Mouse (Mus musculus): ENCODE measurements around the gene Mrps16.

The Mrps16 gene

GRCm38 (mm10) chr14:20393205-20393913 lies at the start of gene Mrps16:
Mrps16 (minus strand) TSS chr14:20393634.
- DNase-seq = peak; percentile 96

DNA sequence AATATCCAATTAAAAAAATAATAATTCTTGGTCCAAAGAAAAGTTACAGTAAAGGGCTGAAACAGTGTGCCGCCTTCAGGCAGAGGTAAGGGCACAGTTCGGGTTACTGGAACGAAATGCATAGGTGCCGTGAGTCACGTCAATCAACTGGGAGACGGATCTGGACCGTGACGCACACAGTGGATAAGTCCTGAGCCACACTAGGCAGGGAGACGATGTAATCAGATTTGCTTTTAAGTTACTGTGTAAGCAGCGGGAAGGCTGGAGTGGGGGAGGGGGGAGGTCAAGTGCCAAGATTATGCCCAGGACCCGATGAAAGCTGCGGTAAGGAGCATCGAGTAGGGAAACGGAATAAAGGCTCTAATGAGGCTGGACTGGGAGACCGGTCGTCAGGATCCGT lies 48.8 kb upstream of the Mrps16 start:
- no peak for DNase-seq

GRCm38 (mm10) chr14:20436976-20437375 lies 43.5 kb upstream of the Mrps16 start:
- no peak for DNase-seq

- no peak for DNase-seq
Measured at GRCm38 (mm10) chr14:20432420-20432819, 39.0 kb upstream of the Mrps16 start.

GRCm38 (mm10) chr14:20431726-20432125 lies 38.3 kb upstream of the Mrps16 start:
- DNase-seq = no peak

DNA sequence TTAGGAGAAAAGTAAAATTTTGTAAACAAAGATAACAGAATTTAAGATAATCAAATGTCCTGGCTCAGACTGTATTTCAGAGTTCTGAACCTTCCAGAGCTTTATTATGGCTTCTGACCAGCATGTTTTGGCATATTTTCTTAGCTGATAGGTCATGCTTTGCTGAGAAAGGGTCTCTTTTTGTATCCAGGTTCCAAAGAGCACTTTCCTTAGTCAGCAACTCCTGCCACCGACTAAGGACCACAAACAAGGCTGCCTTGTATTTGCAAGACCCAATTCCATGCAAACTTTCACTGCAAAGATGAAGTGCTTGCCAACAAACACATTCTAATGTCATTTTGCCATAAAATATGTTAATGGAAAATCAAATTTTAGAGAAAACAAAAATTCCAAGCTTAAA lies 36.4 kb upstream of the Mrps16 start:
- no peak for DNase-seq

GRCm38 (mm10) chr14:20428593-20428992 lies 35.2 kb upstream of the Mrps16 start:
- no peak for DNase-seq

DNA sequence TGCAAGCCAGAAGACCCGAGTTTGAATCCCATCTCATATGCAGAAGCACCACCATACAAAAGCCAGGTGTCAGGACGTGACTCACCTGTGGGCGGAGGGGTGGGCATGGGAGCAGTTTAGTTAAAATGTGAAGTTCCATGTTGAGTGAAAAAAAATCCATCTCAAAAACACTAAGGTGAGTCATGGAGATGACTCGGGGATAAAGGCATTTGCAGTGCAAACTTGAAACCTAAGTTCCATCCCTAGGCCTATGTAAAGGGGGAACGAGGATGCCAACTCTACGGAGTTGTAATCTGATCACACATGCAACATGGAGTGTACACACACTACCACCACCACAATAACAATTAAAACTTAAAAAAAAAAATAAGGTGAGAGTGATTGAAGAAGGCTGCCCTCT lies 29.6 kb upstream of the Mrps16 start:
- no peak for DNase-seq

- DNase-seq = no peak
Measured at GRCm38 (mm10) chr14:20422257-20422656, 28.8 kb upstream of the Mrps16 start.

- no peak for DNase-seq
Measured at GRCm38 (mm10) chr14:20400071-20400470, 6.6 kb upstream of the Mrps16 start.

GRCm38 (mm10) chr14:20398864-20399263 lies 5.4 kb upstream of the Mrps16 start:
- DNase-seq = no peak

DNA sequence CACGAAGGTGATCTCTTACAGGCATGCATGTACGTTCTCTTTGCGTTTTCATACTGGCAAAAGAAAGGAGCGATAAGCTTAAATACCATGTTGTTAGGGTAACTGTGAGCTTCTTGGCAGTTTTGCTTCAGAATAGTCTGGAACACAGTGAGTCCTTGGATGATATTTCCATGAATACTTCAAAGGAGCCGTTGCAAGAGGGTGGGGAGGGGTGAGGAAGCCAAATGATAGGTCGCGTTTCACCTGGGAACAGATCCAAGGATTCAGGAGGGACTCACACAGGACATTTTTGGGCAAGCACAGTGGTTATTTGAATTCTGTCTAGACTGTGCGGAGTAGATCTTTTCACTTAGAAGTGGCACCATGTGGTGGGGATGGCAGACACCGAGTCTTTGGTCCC lies 3.8 kb upstream of the Mrps16 start:
- no peak for DNase-seq

DNA sequence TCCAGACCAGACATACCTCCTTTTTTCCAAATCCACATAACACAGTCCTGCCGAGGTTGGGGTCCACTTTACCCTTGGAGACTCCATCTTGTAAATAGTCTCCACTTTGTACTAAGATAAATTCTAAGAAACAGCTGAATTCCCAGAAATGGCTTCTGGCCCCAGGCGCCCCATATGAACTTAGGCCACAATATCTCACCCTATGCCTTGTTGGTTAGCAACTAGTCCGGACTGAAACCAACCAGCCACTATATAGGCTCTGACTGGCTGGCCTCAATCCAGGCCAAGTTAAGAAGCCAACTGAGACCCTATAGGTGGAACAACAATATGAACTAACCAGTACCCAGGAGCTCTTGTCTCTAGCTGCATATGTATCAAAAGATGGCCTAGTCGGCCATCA lies 1.1 kb downstream of the Mrps16 start:
- no peak for DNase-seq

- no peak for DNase-seq
Measured at GRCm38 (mm10) chr14:20389446-20390079, 3.9 kb downstream of the Mrps16 start.

DNA sequence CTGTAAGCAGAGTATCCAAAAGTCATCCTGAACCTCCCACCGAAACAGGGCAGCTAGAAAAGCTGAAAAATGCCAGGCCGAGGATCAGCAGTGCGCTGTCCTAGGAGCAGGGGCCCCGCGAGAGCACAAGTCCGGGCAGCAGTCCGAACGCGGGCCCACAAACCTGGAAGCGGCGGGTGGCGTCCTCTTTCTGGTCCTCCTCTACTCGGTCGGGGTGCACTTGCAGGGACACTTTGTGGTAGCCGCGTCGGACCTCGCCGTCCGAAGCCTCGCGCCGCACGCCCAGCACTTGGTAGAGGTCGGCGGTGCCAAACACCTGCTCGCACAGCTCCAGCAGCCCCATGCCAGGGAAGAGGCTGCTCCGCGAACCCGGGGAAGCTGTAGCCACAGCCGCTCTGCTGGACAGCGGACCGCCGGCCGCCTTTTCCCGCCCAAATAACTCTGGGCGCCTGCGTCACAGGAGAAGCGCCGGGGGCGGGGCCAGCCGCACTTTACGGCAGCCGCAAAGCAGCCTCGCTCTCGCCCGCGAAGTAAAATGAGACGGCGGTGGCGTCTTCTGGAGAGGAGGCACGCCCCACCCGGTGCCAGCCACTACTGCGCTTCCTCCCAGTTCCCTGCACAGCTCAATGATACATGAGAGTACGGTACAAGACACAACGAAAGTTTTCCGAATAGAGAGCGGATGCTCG lies 4.8 kb downstream of the Mrps16 start, which contains the start of gene Dnajc9:
TSS of gene Dnajc9 (minus strand) at position 470 of the 689 bp plus-strand sequence.
- DNase-seq = peak; percentile 92

- DNase-seq = no peak
Measured at GRCm38 (mm10) chr14:20379753-20380430, 13.5 kb downstream of the Mrps16 start.

- DNase-seq = no peak
Measured at GRCm38 (mm10) chr14:20379087-20379640, 14.3 kb downstream of the Mrps16 start.

DNA sequence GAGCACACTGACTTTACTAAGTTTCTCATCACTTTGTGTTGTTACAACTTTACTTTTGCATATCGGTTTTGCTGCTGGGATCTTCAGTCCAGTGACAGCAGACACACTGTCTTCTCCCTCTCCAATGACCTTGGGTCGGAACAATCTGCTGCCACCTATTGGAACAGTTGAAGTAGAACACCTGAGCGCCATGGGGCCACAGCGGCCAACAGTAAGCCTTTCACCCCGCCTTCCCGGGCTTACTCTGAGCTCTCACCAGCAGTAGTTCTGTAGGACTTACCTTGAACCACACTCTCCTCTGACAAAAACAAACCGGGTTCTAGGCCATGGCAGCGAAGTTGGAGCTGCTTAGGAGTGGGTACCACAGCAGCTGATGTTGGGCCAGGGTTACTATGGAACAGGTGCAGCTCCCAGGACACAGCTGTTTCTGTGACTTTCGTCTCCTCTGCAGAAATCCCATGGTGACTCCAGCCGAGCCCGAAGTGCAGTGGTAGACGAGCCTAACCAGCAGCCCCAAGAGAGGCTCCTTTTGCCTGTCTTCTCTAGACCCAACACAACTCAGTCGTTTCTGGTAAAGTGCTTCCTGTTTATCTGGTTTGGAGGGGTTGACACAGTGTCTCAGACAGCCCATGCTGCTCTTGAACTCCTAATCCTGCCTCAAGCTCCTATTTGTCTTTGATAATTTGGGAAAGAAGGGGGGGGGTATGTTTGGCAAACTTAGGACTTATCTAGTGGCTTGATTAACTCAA lies 14.9 kb downstream of the Mrps16 start:
- peak; percentile 59 for DNase-seq

DNA sequence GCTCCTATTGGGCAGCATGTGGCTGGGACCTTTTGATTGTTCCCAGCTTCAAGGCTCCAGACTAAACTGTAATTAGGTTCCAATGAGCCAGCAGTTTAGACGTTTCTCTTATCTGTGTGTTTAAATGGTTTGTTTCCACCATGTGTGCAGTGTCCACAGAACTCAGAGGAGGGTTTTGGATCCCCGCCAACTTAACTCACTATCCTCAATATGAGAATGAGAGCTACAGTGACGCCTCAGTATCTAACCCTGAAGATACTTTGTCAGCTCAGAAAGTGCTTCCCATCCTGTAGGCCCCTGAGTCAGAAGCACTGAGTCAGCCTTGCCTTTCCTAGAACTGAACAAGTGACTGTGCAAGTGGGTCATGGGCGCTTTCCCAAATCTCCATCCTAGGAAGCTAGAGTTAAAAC lies 16.3 kb downstream of the Mrps16 start:
- DNase-seq = no peak

- DNase-seq = no peak
Measured at GRCm38 (mm10) chr14:20371854-20372253, 21.6 kb downstream of the Mrps16 start.

DNA sequence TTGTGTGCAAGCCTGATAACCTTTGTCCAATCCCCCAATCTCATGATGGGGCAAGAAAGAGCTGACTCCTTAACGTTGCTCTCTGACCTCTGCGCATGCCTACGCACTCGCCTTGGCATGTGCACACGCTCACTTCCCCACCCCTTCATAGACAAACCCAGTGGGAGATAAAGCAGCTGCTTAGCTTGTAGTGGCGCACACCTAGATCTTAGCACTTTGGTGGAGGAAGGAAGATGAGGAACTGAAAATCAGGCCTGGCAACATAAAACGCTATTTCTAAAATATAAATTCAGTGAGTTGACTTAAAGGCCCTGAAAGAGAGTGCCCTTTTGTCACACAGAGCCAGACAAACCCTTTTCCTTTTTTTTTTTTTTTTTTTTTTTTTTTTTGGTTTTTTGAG lies 22.6 kb downstream of the Mrps16 start:
- no peak for DNase-seq

- no peak for DNase-seq
Measured at GRCm38 (mm10) chr14:20368271-20368670, 25.2 kb downstream of the Mrps16 start.
